Mouse (Mus musculus) liver, postnatal 0 days (tissue): ENCODE results near the gene Cetn2.

Experiments used
- CTCF ChIP-seq: sonication (generic); IDR thresholded peaks from 2 replicates; pipeline ENCODE4 v1.5.1; 2016; ENCODE audit warnings: antibody characterized with exemption, low read depth
- EP300 ChIP-seq: IDR thresholded peaks from 2 replicates; pipeline ENCODE4 v1.6.1; 2016; ENCODE audit warnings: antibody characterized with exemption, low read depth, mild to moderate bottlenecking

DNA sequence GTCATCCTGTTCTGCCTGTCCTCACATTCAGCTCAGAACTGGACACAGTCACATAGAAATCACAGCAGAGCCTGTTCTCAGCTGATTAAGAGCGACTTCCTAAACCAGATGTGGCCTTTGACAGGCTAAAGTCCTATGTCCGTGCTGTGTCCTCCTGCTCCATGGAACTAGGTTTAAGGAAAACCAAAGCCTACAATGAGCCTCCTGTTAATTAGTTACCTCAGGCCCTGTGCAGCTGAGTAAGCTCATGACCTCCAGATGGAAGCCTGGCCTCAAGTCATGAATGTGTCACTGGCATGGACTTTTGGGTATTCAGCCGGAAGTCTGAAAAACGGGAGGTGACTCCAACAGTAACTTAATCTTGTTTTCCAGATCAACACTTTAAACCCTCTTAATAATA, 35.3 kb upstream of the Cetn2 start:
- TF ChIP-seq CTCF (no peak), EP300 (no peak)
